Mouse (Mus musculus): ENCODE results near the gene Mras. TPM values are rescaled to one million over a fixed set of nuclear protein-coding genes. Genes with fewer than 3 reads are reported as not detected.

The Mras gene
- polyA plus RNA-seq (2014; fragmentation: Nextera tagmentation; extraction: Ambion mirVana): 11.8 and 14.2 TPM in 2 replicates

DNA sequence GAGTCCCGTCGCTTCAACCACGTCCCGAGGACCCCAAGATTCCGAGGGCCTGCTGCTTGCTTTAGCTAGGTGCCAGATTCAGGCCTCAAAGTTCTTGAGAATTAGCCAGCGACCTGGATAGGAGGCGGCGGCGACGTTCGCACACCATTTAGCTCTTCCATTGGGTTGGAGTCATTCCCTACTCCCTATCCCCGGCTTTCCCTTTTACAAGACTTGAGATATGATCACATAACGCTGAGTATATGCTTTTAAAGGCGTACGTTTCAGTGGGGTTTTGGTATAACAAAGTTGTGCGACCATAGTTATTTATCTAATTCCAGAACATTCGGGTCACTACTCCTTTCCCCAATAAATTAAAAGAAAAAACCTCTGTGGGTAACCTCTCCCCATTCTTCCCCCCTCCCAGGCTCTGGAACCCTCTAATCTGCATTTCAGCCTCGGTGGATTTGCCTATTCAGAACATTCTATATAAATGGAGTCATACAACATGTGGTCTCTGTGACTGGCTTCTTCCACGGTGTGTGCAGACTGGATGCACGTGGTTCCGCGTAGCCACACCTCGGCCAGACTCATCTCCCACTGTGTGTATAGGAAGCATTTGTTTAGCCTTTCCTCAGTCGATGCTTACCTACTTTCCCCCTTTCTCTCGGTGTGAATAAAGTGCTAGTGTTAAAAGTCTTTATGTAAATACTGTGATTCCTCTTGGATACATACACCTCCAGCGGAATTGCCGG lies at the start of gene Mras:
Mras (minus strand) TSS at position 351 of the 734 bp plus-strand sequence.
- ATAC-seq (replicated peaks; ENCODE audit: insufficient number of reproducible peaks, low FRiP score, low TSS enrichment, low read depth) (no peak), DNase-seq (ENCODE audit: low spot score) (no peak)
- peak within 1 kb of the TSS; percentile 91 for H3K4me2 ChIP-seq (ENCODE audit: low read depth, low read length)
- H3K9ac ChIP-seq (replicated peaks; ENCODE audit: low read length): peak within 1 kb of the TSS; percentile 91
- H3K27ac ChIP-seq (replicated peaks; ENCODE audit: low read depth, low read length): peak within 1 kb of the TSS; percentile 20; the same call in 1 of the 2 replicates
- H3K4me3 ChIP-seq (ENCODE audit: low read depth, low read length): peak within 1 kb of the TSS; percentile 83
- WGBS: 18% methylated on average over 27 of the region's 27 CpGs
- no peaks in the 10 kb centered on the region for H3K9me3 ChIP-seq (replicated peaks; ENCODE audit: control insufficient read depth, low read length)
- H3K4me1 ChIP-seq (ENCODE audit: control insufficient read depth, insufficient read depth, low read length): peaks cover 6% of the 10 kb centered on the region
- no peaks in the 10 kb centered on the region for H3K36me3 ChIP-seq (replicated peaks; ENCODE audit: control insufficient read depth, insufficient read depth, low read depth, low read length)
- peaks cover 9% of the 10 kb centered on the region for H3K27me3 ChIP-seq (ENCODE audit: control insufficient read depth, insufficient read depth, low read length)

- Histone ChIP-seq H3K9ac (replicated peaks; ENCODE audit: low read length) (no peak overlapping the region), H3K27ac (replicated peaks; ENCODE audit: low read depth, low read length) (no peak overlapping the region), H3K4me2 (ENCODE audit: low read depth, low read length) (no peak overlapping the region), H3K9me3 (replicated peaks; ENCODE audit: control insufficient read depth, low read length) (no peaks in the 10 kb centered on the region), H3K4me3 (ENCODE audit: low read depth, low read length) (no peak overlapping the region), H3K36me3 (replicated peaks; ENCODE audit: control insufficient read depth, insufficient read depth, low read depth, low read length) (no peaks in the 10 kb centered on the region; the same call in 1 of the 2 replicates), H3K27me3 (ENCODE audit: control insufficient read depth, insufficient read depth, low read length) (no peaks in the 10 kb centered on the region), H3K4me1 (ENCODE audit: control insufficient read depth, insufficient read depth, low read length) (no peaks in the 10 kb centered on the region)
- no peak for DNase-seq (ENCODE audit: low spot score)
- WGBS: 95% methylated on average over 4 of the region's 4 CpGs
- no peak for ATAC-seq (replicated peaks; ENCODE audit: insufficient number of reproducible peaks, low FRiP score, low TSS enrichment, low read depth)
Observed at GRCm38 (mm10) chr9:99485144-99485543, 48.0 kb upstream of the Mras start.

GRCm38 (mm10) chr9:99484632-99485031 lies 47.5 kb upstream of the Mras start:
- H3K9ac ChIP-seq (replicated peaks; ENCODE audit: low read length): no peak overlapping the region
- ATAC-seq (replicated peaks; ENCODE audit: insufficient number of reproducible peaks, low FRiP score, low TSS enrichment, low read depth) (no peak), DNase-seq (ENCODE audit: low spot score) (no peak)
- H3K4me1 ChIP-seq (ENCODE audit: control insufficient read depth, insufficient read depth, low read length): no peaks in the 10 kb centered on the region
- no peaks in the 10 kb centered on the region for H3K27me3 ChIP-seq (ENCODE audit: control insufficient read depth, insufficient read depth, low read length)
- H3K9me3 ChIP-seq (replicated peaks; ENCODE audit: control insufficient read depth, low read length): no peaks in the 10 kb centered on the region
- no peaks in the 10 kb centered on the region; the same call in 1 of the 2 replicates for H3K36me3 ChIP-seq (replicated peaks; ENCODE audit: control insufficient read depth, insufficient read depth, low read depth, low read length)
- no peak overlapping the region for H3K27ac ChIP-seq (replicated peaks; ENCODE audit: low read depth, low read length)
- H3K4me3 ChIP-seq (ENCODE audit: low read depth, low read length): no peak overlapping the region
- no peak overlapping the region for H3K4me2 ChIP-seq (ENCODE audit: low read depth, low read length)

DNA sequence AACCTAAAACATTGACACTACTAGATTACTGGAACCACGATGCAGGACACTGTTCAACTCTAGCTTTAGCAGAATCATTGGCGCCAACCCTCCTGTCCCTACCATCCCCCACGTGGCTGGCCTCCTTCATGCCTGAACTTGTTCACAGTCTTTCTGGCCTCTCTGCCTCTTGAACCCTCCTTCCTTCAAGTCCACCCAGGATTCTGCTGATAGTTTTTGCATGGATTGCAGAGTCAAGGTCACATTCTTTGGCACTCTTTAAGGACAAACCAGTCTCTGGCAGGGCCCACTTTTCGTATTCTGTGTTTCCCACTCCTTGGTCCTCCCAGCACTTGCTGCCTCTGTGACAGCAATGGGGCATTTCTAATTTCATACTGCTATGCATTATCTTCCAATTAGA lies 46.0 kb upstream of the Mras start:
- Histone ChIP-seq H3K36me3 (replicated peaks; ENCODE audit: control insufficient read depth, insufficient read depth, low read depth, low read length) (no peaks in the 10 kb centered on the region; the same call in 1 of the 2 replicates), H3K27me3 (ENCODE audit: control insufficient read depth, insufficient read depth, low read length) (no peaks in the 10 kb centered on the region), H3K9me3 (replicated peaks; ENCODE audit: control insufficient read depth, low read length) (no peaks in the 10 kb centered on the region), H3K9ac (replicated peaks; ENCODE audit: low read length) (no peak overlapping the region), H3K27ac (replicated peaks; ENCODE audit: low read depth, low read length) (no peak overlapping the region), H3K4me1 (ENCODE audit: control insufficient read depth, insufficient read depth, low read length) (no peaks in the 10 kb centered on the region), H3K4me2 (ENCODE audit: low read depth, low read length) (no peak overlapping the region), H3K4me3 (ENCODE audit: low read depth, low read length) (no peak overlapping the region)
- DNase-seq (ENCODE audit: low spot score) (no peak), ATAC-seq (replicated peaks; ENCODE audit: insufficient number of reproducible peaks, low FRiP score, low TSS enrichment, low read depth) (no peak)
- whole genome bisulfite sequencing: 91% methylated on average over 4 of the region's 4 CpGs

GRCm38 (mm10) chr9:99480764-99481163 lies 43.6 kb upstream of the Mras start:
- no peak for DNase-seq (ENCODE audit: low spot score)
- Histone ChIP-seq H3K36me3 (replicated peaks; ENCODE audit: control insufficient read depth, insufficient read depth, low read depth, low read length) (no peaks in the 10 kb centered on the region), H3K27me3 (ENCODE audit: control insufficient read depth, insufficient read depth, low read length) (no peaks in the 10 kb centered on the region), H3K4me1 (ENCODE audit: control insufficient read depth, insufficient read depth, low read length) (no peaks in the 10 kb centered on the region), H3K9me3 (replicated peaks; ENCODE audit: control insufficient read depth, low read length) (no peaks in the 10 kb centered on the region), H3K9ac (replicated peaks; ENCODE audit: low read length) (no peak overlapping the region), H3K4me2 (ENCODE audit: low read depth, low read length) (no peak overlapping the region), H3K4me3 (ENCODE audit: low read depth, low read length) (no peak overlapping the region), H3K27ac (replicated peaks; ENCODE audit: low read depth, low read length) (no peak overlapping the region)
- ATAC-seq (replicated peaks; ENCODE audit: insufficient number of reproducible peaks, low FRiP score, low TSS enrichment, low read depth): no peak
- 96% methylated on average over 4 of the region's 4 CpGs for WGBS

GRCm38 (mm10) chr9:99479181-99479711 lies 42.1 kb upstream of the Mras start:
- ATAC-seq (replicated peaks; ENCODE audit: insufficient number of reproducible peaks, low FRiP score, low TSS enrichment, low read depth) (no peak), DNase-seq (ENCODE audit: low spot score) (no peak)
- 83% methylated on average over 9 of the region's 9 CpGs for WGBS
- no peaks in the 10 kb centered on the region for H3K9me3 ChIP-seq (replicated peaks; ENCODE audit: control insufficient read depth, low read length)
- no peak overlapping the region for H3K27ac ChIP-seq (replicated peaks; ENCODE audit: low read depth, low read length)
- H3K4me1 ChIP-seq (ENCODE audit: control insufficient read depth, insufficient read depth, low read length): no peaks in the 10 kb centered on the region
- no peaks in the 10 kb centered on the region; the same call in 1 of the 2 replicates for H3K36me3 ChIP-seq (replicated peaks; ENCODE audit: control insufficient read depth, insufficient read depth, low read depth, low read length)
- no peak overlapping the region for H3K4me2 ChIP-seq (ENCODE audit: low read depth, low read length)
- no peaks in the 10 kb centered on the region for H3K27me3 ChIP-seq (ENCODE audit: control insufficient read depth, insufficient read depth, low read length)
- H3K4me3 ChIP-seq (ENCODE audit: low read depth, low read length): no peak overlapping the region
- H3K9ac ChIP-seq (replicated peaks; ENCODE audit: low read length): no peak overlapping the region

DNA sequence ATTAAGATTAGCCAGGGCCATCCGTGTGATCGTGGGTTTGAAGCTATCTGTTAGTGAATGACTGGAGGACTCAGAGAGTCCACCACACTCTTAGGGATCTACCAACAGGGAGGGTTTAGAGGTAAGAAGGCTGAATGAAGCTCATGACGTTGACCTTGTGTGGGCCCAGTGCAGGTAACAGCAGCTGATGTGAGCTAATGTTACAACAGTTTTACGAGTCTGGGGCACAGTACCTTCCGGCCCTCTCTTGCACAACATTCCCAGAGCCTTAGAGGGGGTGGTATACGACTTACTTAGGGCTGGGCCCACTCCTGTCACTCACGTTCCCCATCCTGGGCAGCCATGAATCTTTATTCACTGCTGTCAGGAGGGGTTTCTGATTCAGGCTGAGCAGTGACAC lies 34.2 kb upstream of the Mras start:
- no peaks in the 10 kb centered on the region for H3K9me3 ChIP-seq (replicated peaks; ENCODE audit: control insufficient read depth, low read length)
- H3K36me3 ChIP-seq (replicated peaks; ENCODE audit: control insufficient read depth, insufficient read depth, low read depth, low read length): no peaks in the 10 kb centered on the region; the same call in 1 of the 2 replicates
- no peaks in the 10 kb centered on the region for H3K27me3 ChIP-seq (ENCODE audit: control insufficient read depth, insufficient read depth, low read length)
- no peak for DNase-seq (ENCODE audit: low spot score)
- H3K9ac ChIP-seq (replicated peaks; ENCODE audit: low read length): no peak overlapping the region
- no peak overlapping the region for H3K4me2 ChIP-seq (ENCODE audit: low read depth, low read length)
- WGBS: 86% methylated on average over 7 of the region's 7 CpGs
- no peak for ATAC-seq (replicated peaks; ENCODE audit: insufficient number of reproducible peaks, low FRiP score, low TSS enrichment, low read depth)
- no peaks in the 10 kb centered on the region for H3K4me1 ChIP-seq (ENCODE audit: control insufficient read depth, insufficient read depth, low read length)
- no peak overlapping the region for H3K27ac ChIP-seq (replicated peaks; ENCODE audit: low read depth, low read length)
- H3K4me3 ChIP-seq (ENCODE audit: low read depth, low read length): no peak overlapping the region

GRCm38 (mm10) chr9:99470347-99471092 lies 33.3 kb upstream of the Mras start:
- no peak for ATAC-seq (replicated peaks; ENCODE audit: insufficient number of reproducible peaks, low FRiP score, low TSS enrichment, low read depth)
- no peak overlapping the region for H3K9ac ChIP-seq (replicated peaks; ENCODE audit: low read length)
- no peaks in the 10 kb centered on the region; the same call in 1 of the 2 replicates for H3K36me3 ChIP-seq (replicated peaks; ENCODE audit: control insufficient read depth, insufficient read depth, low read depth, low read length)
- H3K4me1 ChIP-seq (ENCODE audit: control insufficient read depth, insufficient read depth, low read length): no peaks in the 10 kb centered on the region
- WGBS: 78% methylated on average over 16 of the region's 16 CpGs
- H3K27me3 ChIP-seq (ENCODE audit: control insufficient read depth, insufficient read depth, low read length): no peaks in the 10 kb centered on the region
- no peaks in the 10 kb centered on the region for H3K9me3 ChIP-seq (replicated peaks; ENCODE audit: control insufficient read depth, low read length)
- no peak overlapping the region for H3K4me3 ChIP-seq (ENCODE audit: low read depth, low read length)
- DNase-seq (ENCODE audit: low spot score): no peak
- no peak overlapping the region for H3K4me2 ChIP-seq (ENCODE audit: low read depth, low read length)
- H3K27ac ChIP-seq (replicated peaks; ENCODE audit: low read depth, low read length): no peak overlapping the region

Measured in embryonic facial prominence, embryonic 11.5 days (tissue).